Mouse (Mus musculus): ENCODE measurements around the gene Fzd4.
A peak's percentile ranks its signal among the peaks of the same experiment; 100 is the strongest.

Fzd4 gene

GRCm38 (mm10) chr7:89427101-89427500, 22.9 kb downstream of the Fzd4 start:
- no peak for DNase-seq (ENCODE audit: low spot score in 2 of 2)

- no peak for DNase-seq (ENCODE audit: low spot score in 2 of 2)
Measured at GRCm38 (mm10) chr7:89428804-89429203, 24.6 kb downstream of the Fzd4 start.

- DNase-seq (ENCODE audit: low spot score in 2 of 2), result no peak
Measured at GRCm38 (mm10) chr7:89429326-89429725, 25.2 kb downstream of the Fzd4 start.

GRCm38 (mm10) chr7:89431185-89431584, 27.0 kb downstream of the Fzd4 start:
- no peak for DNase-seq (ENCODE audit: low spot score in 2 of 2)

GRCm38 (mm10) chr7:89433193-89433892, 29.2 kb downstream of the Fzd4 start:
- no peak for DNase-seq (ENCODE audit: low spot score in 2 of 2)

- no peak for DNase-seq (ENCODE audit: low spot score in 2 of 2)
Measured at GRCm38 (mm10) chr7:89433893-89434616, 29.9 kb downstream of the Fzd4 start.

- DNase-seq (ENCODE audit: low spot score in 2 of 2), result no peak
Measured at GRCm38 (mm10) chr7:89436404-89436803, 32.2 kb downstream of the Fzd4 start.

- peak; percentile 28 to 29 for DNase-seq (ENCODE audit: low spot score in 2 of 2)
Measured at GRCm38 (mm10) chr7:89437589-89437988, 33.4 kb downstream of the Fzd4 start.

GRCm38 (mm10) chr7:89441291-89441690, 37.1 kb downstream of the Fzd4 start:
- no peak for DNase-seq (ENCODE audit: low spot score in 2 of 2)

GRCm38 (mm10) chr7:89442242-89442641, 38.1 kb downstream of the Fzd4 start:
- DNase-seq (ENCODE audit: low spot score in 2 of 2), result no peak

- DNase-seq (ENCODE audit: low spot score in 2 of 2), result no peak
Measured at GRCm38 (mm10) chr7:89445137-89445536, 41.0 kb downstream of the Fzd4 start.

- no peak for DNase-seq (ENCODE audit: low spot score in 2 of 2)
Measured at GRCm38 (mm10) chr7:89450312-89450711, 46.2 kb downstream of the Fzd4 start.

- DNase-seq (ENCODE audit: low spot score in 2 of 2), result no peak
Measured at GRCm38 (mm10) chr7:89456380-89457076, 52.4 kb downstream of the Fzd4 start.

- DNase-seq (ENCODE audit: low spot score in 2 of 2), result no peak
Measured at GRCm38 (mm10) chr7:89459691-89460090, 55.5 kb downstream of the Fzd4 start.

- no peak for DNase-seq (ENCODE audit: low spot score in 2 of 2)
Measured at GRCm38 (mm10) chr7:89460911-89461310, 56.8 kb downstream of the Fzd4 start.

- no peak for DNase-seq (ENCODE audit: low spot score in 2 of 2)
Measured at GRCm38 (mm10) chr7:89461351-89461750, 57.2 kb downstream of the Fzd4 start.
